Mouse (Mus musculus) G1E (cell line): ENCODE results near the gene Tsks.

ENCODE experiments used
- CTCF ChIP-seq: IDR thresholded peaks from 2 replicates; pipeline ENCODE4 v1.5.1; 2012; ENCODE audit warnings: low read depth, low read length, inconsistent platforms, mixed read lengths
- GATA1 ChIP-seq: IDR thresholded peaks from 2 replicates; pipeline ENCODE4 v1.6.1; 2012; ENCODE audit warnings: borderline replicate concordance, low read length, inconsistent platforms, mixed read lengths
- GATA2 ChIP-seq: IDR thresholded peaks from 2 replicates; pipeline ENCODE4 v1.6.1; 2012; ENCODE audit warnings: low read depth, low read length, inconsistent platforms, borderline replicate concordance
- TAL1 ChIP-seq: conservative IDR thresholded peaks from 2 replicates; pipeline ENCODE4 v1.6.1; 2012; ENCODE audit warnings: low read depth, low read length, inconsistent platforms, mixed read lengths

DNA sequence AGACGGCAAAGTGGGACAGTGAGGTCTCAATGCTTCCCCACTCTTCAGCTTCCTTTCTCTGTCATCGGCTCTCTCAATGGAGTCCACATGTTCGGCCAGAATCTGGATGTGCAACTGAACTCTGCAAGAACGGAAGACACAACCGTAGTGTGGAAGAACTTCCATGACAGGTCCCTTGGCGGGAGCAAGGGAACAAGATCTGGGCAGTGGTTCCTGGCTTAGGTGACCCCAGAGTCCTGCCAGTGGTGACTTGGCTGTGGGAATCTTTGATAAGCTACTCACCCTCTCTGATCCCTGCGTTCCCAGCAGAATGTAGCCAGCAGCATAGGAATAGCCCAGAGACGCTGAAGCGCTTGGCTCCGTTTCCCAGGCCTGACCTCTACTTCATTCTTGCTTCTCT is 46.5 kb upstream of the Tsks start:
- TF ChIP-seq CTCF (no peak), GATA1 (no peak), TAL1 (no peak), GATA2 (no peak)
